Mouse (Mus musculus) layer of hippocampus, adult 6 months (tissue): ENCODE measurements around the gene Zfp772. TPM values are rescaled to one million over a fixed set of nuclear protein-coding genes. Genes with fewer than 3 reads are reported as not detected.

Experiments used
- long read RNA-seq, 2 experiments: library from polyadenylated mRNA; unstranded; transcript quantifications; one replicate each; pipeline ENCODE4 v2.0.0; 2019 to 2020
- polyA plus RNA-seq: library from polyadenylated mRNA; unstranded; fragments of <200 nt; fragmentation: Nextera tagmentation; gene quantifications from 2 replicates; pipeline ENCODE4 v1.2.3, GENCODE M21; 2021

Zfp772 gene
- 4.3 and 4.7 TPM in 2 replicates for polyA plus RNA-seq
- long read RNA-seq, experiment 1, transcript Zfp772-201 (5 exons, 2,777 nt): major isoform, 6 of 8 reads
- long read RNA-seq, experiment 1, partial matches to known transcripts: 0 of 8 reads
- long read RNA-seq, experiment 1, other reads (novel, unspliced or antisense): 2 of 8 reads
- long read RNA-seq, experiment 2, transcript Zfp772-201 (5 exons, 2,777 nt): major isoform, 25 of 29 reads
- long read RNA-seq, experiment 2, partial matches to known transcripts: 0 of 29 reads
- long read RNA-seq, experiment 2, other reads (novel, unspliced or antisense): 4 of 29 reads

GRCm38 (mm10) chr7:7209313-7210151 lies at the start of gene Zfp772:
TSS of gene Zfp772 (minus strand) at chr7:7209998.

DNA sequence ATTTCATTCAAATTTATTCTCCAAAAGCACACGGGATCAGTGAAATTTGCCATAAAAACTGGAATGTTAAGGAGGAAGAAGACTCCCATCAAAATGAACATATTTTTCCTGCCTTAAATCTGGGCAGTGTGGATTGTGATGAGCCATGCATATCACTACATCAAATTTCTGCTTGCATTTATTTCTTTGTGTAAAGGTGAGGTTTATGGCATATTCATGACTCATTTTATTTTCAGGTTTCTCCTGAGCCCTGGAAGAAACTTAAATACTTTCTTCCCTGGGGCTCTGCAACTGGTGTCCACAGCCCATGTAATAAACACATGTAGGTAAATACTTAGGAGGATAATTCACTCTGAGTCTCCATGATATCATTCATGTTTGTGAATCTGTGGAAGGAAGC lies 37.4 kb upstream of the Zfp772 start, which contains the start of gene Vmn2r29:
Gene Vmn2r29, minus strand, starts transcription at position 101 of the 400 bp plus-strand sequence.

DNA sequence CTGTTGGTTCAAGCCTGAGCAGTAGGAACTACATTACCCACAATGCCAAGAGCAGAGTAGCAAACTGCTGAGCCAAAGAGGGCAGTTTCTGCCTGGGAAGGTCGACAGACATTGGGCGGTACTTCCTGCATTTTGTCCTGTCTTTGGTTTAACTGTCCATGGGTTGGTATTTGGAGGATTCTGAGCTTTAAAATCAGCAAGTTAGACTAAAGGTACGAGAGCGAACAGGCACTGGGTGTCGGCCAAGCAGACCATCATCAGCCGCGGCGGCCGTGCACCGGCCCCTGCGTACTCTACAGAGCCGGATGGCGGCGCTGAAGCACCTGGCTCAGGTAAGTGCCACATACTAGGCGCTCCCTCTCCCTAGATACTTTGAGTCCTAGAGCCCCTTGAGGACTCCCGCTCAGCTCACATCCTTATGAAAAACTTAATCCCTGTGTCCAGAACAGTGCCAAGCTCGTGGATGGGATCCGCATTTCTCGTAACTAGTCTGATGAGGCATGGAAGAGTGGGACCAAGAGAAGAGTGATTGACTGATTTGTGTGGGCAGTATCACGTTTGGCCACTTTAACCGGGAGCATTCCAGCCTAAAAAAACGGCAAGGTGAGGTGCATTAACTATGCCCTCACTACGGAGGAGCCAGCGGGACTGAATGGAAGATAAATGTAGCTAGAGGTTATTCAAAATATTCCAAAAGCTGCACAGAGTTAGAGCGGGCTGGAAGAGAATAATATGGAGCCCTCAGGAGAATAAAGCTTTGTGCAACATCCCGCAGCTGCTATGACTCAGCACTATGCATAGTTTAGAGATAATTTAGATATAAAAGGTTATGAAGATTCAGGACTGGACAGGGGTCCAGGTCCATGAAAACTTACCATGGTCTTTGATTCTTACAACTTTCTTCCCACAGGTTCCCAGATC lies 38.3 kb downstream of the Zfp772 start, which contains the start of gene Zfp418:
Gene Zfp418, plus strand, starts transcription at position 104 of the 921 bp plus-strand sequence.

Other genes starting within 250 kb of the Zfp772 start
- not detected in 2 replicates for gene Aurkc, start 214.7 kb downstream of the Zfp772 start, polyA plus RNA-seq
- 11.1 and 13.7 TPM in 2 replicates for gene Zfp954, start 88.5 kb downstream of the Zfp772 start, polyA plus RNA-seq
- 0.54 and 0.64 TPM in 2 replicates for gene Zfp773, start 73.2 kb downstream of the Zfp772 start, polyA plus RNA-seq
- 3.6 and 4.7 TPM in 2 replicates for gene Zfp418, start 38.7 kb downstream of the Zfp772 start, polyA plus RNA-seq
- gene Vmn2r29, start 37.3 kb upstream of the Zfp772 start, polyA plus RNA-seq: 0.10 TPM in 1 of 2 replicates, not detected in the other
- gene Gm45844, start 68.3 kb upstream of the Zfp772 start, polyA plus RNA-seq: 8.3 and 10.7 TPM in 2 replicates
- 143 and 168 TPM in 2 replicates for gene Clcn4, start 90.9 kb upstream of the Zfp772 start, polyA plus RNA-seq
- 0.03 TPM in 1 of 2 replicates, not detected in the other for gene Vmn2r30, start 127.6 kb upstream of the Zfp772 start, polyA plus RNA-seq
- 0.24 and 0.60 TPM in 2 replicates for gene Gm45783, start 164.6 kb upstream of the Zfp772 start, polyA plus RNA-seq
- not detected in 2 replicates for gene Vmn2r31, start 189.7 kb upstream of the Zfp772 start, polyA plus RNA-seq